Mouse (Mus musculus): Measurements from ENCODE around the gene Rhof.

GRCm38 (mm10) chr5:123160341-123160740 is 27.8 kb upstream of the Rhof start:
- TF ChIP-seq CTCF (conservative IDR thresholded peaks at IDR 0.05; ENCODE audit: insufficient read depth, insufficient read length, low read depth, low read length) = no peak
- TF ChIP-seq POLR2A (IDR thresholded peaks at IDR 0.05; ENCODE audit: low read depth, low read length) = no peak

Data from kidney, adult 2 months (tissue).